Mouse (Mus musculus) liver, embryonic 14.5 days (tissue): ENCODE measurements at regions not wholly inside any gene's neighbourhood (a gene's known extent, or its start where the extent isn't known, plus 50 kb on each side); places are given as distances from the start of the nearest gene placed in this dataset.

Experiments
- CTCF ChIP-seq: IDR thresholded peaks from 2 replicates; pipeline ENCODE4 v1.5.1; 2016; ENCODE audit warnings: antibody characterized with exemption, low read depth, control low read depth
- EP300 ChIP-seq: IDR thresholded peaks from 2 replicates; pipeline ENCODE4 v1.6.1; 2016; ENCODE audit warnings: antibody characterized with exemption, low read depth

DNA sequence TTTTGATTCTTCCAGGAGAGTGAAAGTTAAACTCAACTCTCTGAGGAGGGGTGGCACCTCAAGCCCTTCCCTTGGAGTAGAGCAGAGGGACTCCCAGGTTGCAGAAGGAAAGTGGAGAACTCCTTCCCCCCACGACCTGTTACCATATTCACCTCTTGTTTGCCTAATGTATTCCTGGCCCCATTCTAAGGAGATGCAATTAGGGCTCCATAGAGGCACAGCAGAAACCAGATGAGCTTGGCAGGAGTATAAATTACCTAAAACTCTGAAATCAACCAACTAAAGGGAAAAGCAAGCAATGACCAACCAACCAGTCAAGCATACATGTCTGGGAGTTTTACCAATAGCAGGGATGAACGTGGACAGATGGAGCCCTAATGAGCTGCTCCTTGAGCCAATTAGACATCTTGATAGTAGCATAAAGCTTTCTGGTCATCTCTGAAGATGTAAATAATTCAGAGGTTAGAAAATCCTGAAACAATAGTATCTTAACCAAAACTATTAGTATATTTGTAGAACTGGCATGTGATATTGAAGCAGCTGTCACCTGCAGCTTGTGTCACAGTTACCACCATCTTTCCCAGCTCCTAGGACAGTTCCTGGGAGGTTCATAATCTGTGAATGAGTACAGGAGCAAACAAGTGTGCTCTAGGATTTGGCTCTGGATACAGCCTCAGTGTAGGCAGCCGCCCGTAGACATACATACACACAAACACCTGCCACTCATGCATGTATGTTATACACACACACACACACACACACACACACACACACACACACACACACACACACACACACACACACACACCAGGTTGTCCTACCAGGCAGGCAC is 145.7 kb upstream of the 4930535I16Rik start:
- no peak for TF ChIP-seq CTCF
- no peak for TF ChIP-seq EP300
